ENCODE assay signal across 15 mouse cellular contexts in genomic region chr12:36146230-36147011, GRCm38 (mm10). TPM values are rescaled to one million over a fixed set of nuclear protein-coding genes. Genes with fewer than 3 reads are reported as not detected.
DNase-seq lines count a peak whose midpoint lies in the region; ATAC-seq and TF ChIP-seq lines count a peak whose summit lies in the region.
"Had no signal": no experiment of that assay in that cellular context is flagged by ENCODE, and none has a peak within 500 bp of the region (broad histone marks: within the 10 kb centered on the region; RNA-seq: fewer than 3 reads in every experiment).

No protein-coding gene starts in this region.

- WGBS in kidney, postnatal 0 days = 90% methylated on average over 3 of the region's 3 CpGs

- H3K4me1 ChIP-seq in kidney, postnatal 0 days (replicated peaks; ENCODE audit: insufficient read depth, low read length) = no peaks in the 10 kb centered on the region
- H3K4me1 ChIP-seq in G1E (ENCODE audit: insufficient read depth, low read depth, low read length) = peaks cover 36% of the 10 kb centered on the region
- H3K4me1 ChIP-seq: embryonic facial prominence, embryonic 15.5 days; forebrain, embryonic 12.5 days had no signal

- H3K27me3 ChIP-seq in kidney, postnatal 0 days (ENCODE audit: insufficient read depth, low read length) = no peaks in the 10 kb centered on the region
- no peaks in the 10 kb centered on the region for H3K27me3 ChIP-seq in G1E (ENCODE audit: insufficient read depth, low read length)
- H3K27me3 ChIP-seq: embryonic facial prominence, embryonic 15.5 days; forebrain, embryonic 12.5 days had no signal

- no peak overlapping the region for H3K9ac ChIP-seq in kidney, postnatal 0 days (ENCODE audit: low read depth, low read length)
- H3K9ac ChIP-seq: embryonic facial prominence, embryonic 15.5 days; forebrain, embryonic 12.5 days had no signal

- H3K4me3 ChIP-seq in kidney, postnatal 0 days (replicated peaks; ENCODE audit: low read depth, low read length) = no peak overlapping the region
- no peak overlapping the region for H3K4me3 ChIP-seq in G1E (ENCODE audit: low read depth, low read length)
- H3K4me3 ChIP-seq: embryonic facial prominence, embryonic 15.5 days; forebrain, embryonic 12.5 days; heart, embryonic 10.5 days had no signal

- no peak for ATAC-seq in kidney, postnatal 0 days (replicated peaks; ENCODE audit: low FRiP score, low read depth)
- peak; percentile 59 for ATAC-seq in G1E (ENCODE audit: extremely low read depth, insufficient number of reproducible peaks, low FRiP score, poor library complexity, severe bottlenecking)
- ATAC-seq in inflammation-experienced regulatory T-cells, adult 6 months = peak; percentile 25

- no peak overlapping the region for H3K4me2 ChIP-seq in kidney, postnatal 0 days (ENCODE audit: low read length)
- H3K4me2 ChIP-seq: embryonic facial prominence, embryonic 15.5 days; forebrain, embryonic 12.5 days; midbrain, embryonic 11.5 days had no signal

- H3K9me3 ChIP-seq in kidney, postnatal 0 days (replicated peaks; ENCODE audit: low read length) = no peaks in the 10 kb centered on the region
- H3K9me3 ChIP-seq in G1E (replicated peaks) = no peaks in the 10 kb centered on the region
- H3K9me3 ChIP-seq: heart, embryonic 10.5 days had no signal

- peak; percentile 32; the same call in 1 of the 2 replicates for TF ChIP-seq CTCF in kidney, postnatal 0 days (IDR thresholded peaks at IDR 0.05; ENCODE audit: low read depth)
- no peak for TF ChIP-seq CTCF in G1E (IDR thresholded peaks at IDR 0.05; ENCODE audit: low read depth, low read length)

- no peaks in the 10 kb centered on the region for H3K36me3 ChIP-seq in kidney, postnatal 0 days (ENCODE audit: insufficient read depth, low read length)
- peaks cover 40% of the 10 kb centered on the region for H3K36me3 ChIP-seq in G1E (replicated peaks)
- H3K36me3 ChIP-seq: embryonic facial prominence, embryonic 15.5 days; forebrain, embryonic 12.5 days had no signal

- no peak for DNase-seq in kidney, postnatal 0 days (ENCODE audit: low spot score)
- DNase-seq in kidney, adult 18-20 months = no peak
- DNase-seq in A20 (ENCODE audit: low read depth, low spot score) (peak; percentile 37), G1E (ENCODE audit: low spot score) (no peak)
- no peak for DNase-seq in adrenal gland, postnatal 10 days
- DNase-seq in layer of hippocampus, adult 11-12 months (ENCODE audit: low spot score) = no peak
- DNase-seq: adrenal gland, adult 8-10 months; cerebellum, adult 9-10 months; layer of hippocampus, adult 9-11 months; right cerebral cortex, postnatal 14 days had no signal

- H3K27ac ChIP-seq in kidney, postnatal 0 days = no peak overlapping the region
- H3K27ac ChIP-seq: embryonic facial prominence, embryonic 15.5 days; forebrain, embryonic 12.5 days; heart, embryonic 10.5 days had no signal

RNA-seq across cellular contexts. Expression of gene Ankmy2, which starts 10.5 kb away (rescaled TPM):
- 35.4 and 40.1 TPM in 2 replicates for polyA plus RNA-seq in kidney, postnatal 0 days (2015; fragmentation: Nextera tagmentation; extraction: Ambion mirVana)
- total RNA-seq in G1E (2014; fragmentation: Nextera tagmentation) = 41.8 and 49.1 TPM in 2 replicates
- total RNA-seq in G1E (2017) = 44.1 and 49.6 TPM in 2 replicates
- 2.5 and 2.7 TPM in 2 replicates for polyA plus RNA-seq in G1E (2012)
- 10 to 100 TPM; 37.6 to 51.3 (median 47.3) TPM for polyA plus RNA-seq in inflammation-experienced regulatory T-cells, adult 6 months (2017; shearing (Covaris generic))
- total RNA-seq in adrenal gland, postnatal 10 days (2021) = 10 to 100 TPM; 28.6 to 34.7 TPM

RNA-seq across cellular contexts. Expression of gene Bzw2, which starts 11.5 kb away (rescaled TPM):
- 157 and 163 TPM in 2 replicates for polyA plus RNA-seq in kidney, postnatal 0 days (2015; fragmentation: Nextera tagmentation; extraction: Ambion mirVana)
- total RNA-seq in G1E (2014; fragmentation: Nextera tagmentation) = 134 and 138 TPM in 2 replicates
- 129 and 140 TPM in 2 replicates for total RNA-seq in G1E (2017)
- 17.6 and 23.8 TPM in 2 replicates for polyA plus RNA-seq in G1E (2012)
- polyA plus RNA-seq in inflammation-experienced regulatory T-cells, adult 6 months (2017; shearing (Covaris generic)) = 100 to 1,000 TPM; 133 to 204 (median 162) TPM
- total RNA-seq in adrenal gland, postnatal 10 days (2021) = 10 to 100 TPM; 40.2 to 67.5 TPM
